Mouse (Mus musculus) C2C12 (cell line): ENCODE measurements around the gene Fndc1. TPM values are rescaled to one million over a fixed set of nuclear protein-coding genes. Genes with fewer than 3 reads are reported as not detected.
A peak's percentile ranks its signal among the peaks of the same experiment; 100 is the strongest.

Source experiments
- H3K27me3 ChIP-seq: one replicate; pipeline ENCODE4 v1.6.1; 2011; ENCODE audit not compliant: control insufficient read depth, insufficient read depth, insufficient read length
- H3K36me3 ChIP-seq: one replicate; pipeline ENCODE4 v1.6.1; 2011; ENCODE audit not compliant: control insufficient read depth, insufficient read depth
- H3K4me3 ChIP-seq: one replicate; pipeline ENCODE4 v1.5.1; 2011; ENCODE audit warnings: mild to moderate bottlenecking, control low read depth; ENCODE audit not compliant: poor library complexity, insufficient read depth, severe bottlenecking
- H3K79me2 ChIP-seq: one replicate; pipeline ENCODE4 v1.6.1; 2011; ENCODE audit not compliant: control insufficient read depth, insufficient read depth
- H3K79me3 ChIP-seq: one replicate; pipeline ENCODE4 v1.6.1; 2011; ENCODE audit warnings: low read depth, control low read depth
- H3ac ChIP-seq: one replicate; pipeline ENCODE3; 2011; ENCODE audit warnings: low read depth; ENCODE audit not compliant: control insufficient read depth, insufficient read length
- CEBPB ChIP-seq: IDR thresholded peaks from one replicate; pipeline ENCODE4 v1.6.1; 2011; ENCODE audit warnings: low read depth, mild to moderate bottlenecking, control low read depth, moderate library complexity
- CTCF ChIP-seq: IDR thresholded peaks from one replicate; pipeline ENCODE4 v1.5.1; 2011; ENCODE audit not compliant: control insufficient read depth, insufficient read depth, insufficient read length
- FOSL1 ChIP-seq: IDR thresholded peaks from one replicate; pipeline ENCODE4 v1.8.0; 2011; ENCODE audit warnings: mild to moderate bottlenecking, low read length; ENCODE audit not compliant: poor library complexity, insufficient read depth, severe bottlenecking
- MAX ChIP-seq: IDR thresholded peaks from one replicate; pipeline ENCODE4 v1.6.1; 2011; ENCODE audit warnings: mild to moderate bottlenecking, control low read depth
- MYOD1 ChIP-seq: IDR thresholded peaks from one replicate; pipeline ENCODE4 v1.6.1; 2011; ENCODE audit warnings: low read depth; ENCODE audit not compliant: control insufficient read depth, insufficient read length
- MYOG ChIP-seq: IDR thresholded peaks from one replicate; pipeline ENCODE4 v1.6.1; 2011; ENCODE audit not compliant: control insufficient read depth, insufficient read length; ENCODE audit errors: extremely low read depth
- USF1 ChIP-seq: IDR thresholded peaks from one replicate; pipeline ENCODE4 v1.6.1; 2011; ENCODE audit warnings: low read depth, mild to moderate bottlenecking, control low read depth, moderate library complexity
- long read RNA-seq, 2 experiments: library from polyadenylated mRNA; unstranded; transcript quantifications; one replicate each; pipeline ENCODE4 v2.0.0; 2019 to 2020
- polyA plus RNA-seq: library from polyadenylated mRNA; unstranded; fragments of >200 nt; fragmentation: generic; extraction: Trizol; gene quantifications from one replicate; pipeline ENCODE4 v1.2.1, GENCODE M21; 2012; ENCODE audit warnings: missing spikeins

Gene Fndc1
- 0.53 TPM for polyA plus RNA-seq
- long read RNA-seq, experiment 1, partial matches to known transcripts, result 3 of 3 reads
- long read RNA-seq, experiment 1, other reads (novel, unspliced or antisense), result 0 of 3 reads
- long read RNA-seq, experiment 2, result 0 reads

- Histone ChIP-seq H3K79me3 (no peaks in the 10 kb centered on the region), H3K36me3 (no peaks in the 10 kb centered on the region), H3K79me2 (no peaks in the 10 kb centered on the region), H3K4me3 (no peak within 1 kb of the TSS), H3ac (no peak within 1 kb of the TSS), H3K27me3 (peaks cover 32% of the 10 kb centered on the region)
- peak; percentile 78 for TF ChIP-seq CTCF
- TF ChIP-seq CEBPB, result no peak
Observed at GRCm38 (mm10) chr17:7826819-7827515, at the start of gene Fndc1. TSS of gene Fndc1 (minus strand) at chr17:7827302.

GRCm38 (mm10) chr17:7876541-7876940, 49.4 kb upstream of the Fndc1 start:
- Histone ChIP-seq H3K79me3 (no peaks in the 10 kb centered on the region), H3K27me3 (no peaks in the 10 kb centered on the region), H3ac (no peak overlapping the region), H3K36me3 (no peaks in the 10 kb centered on the region), H3K4me3 (no peak overlapping the region), H3K79me2 (no peaks in the 10 kb centered on the region)
- TF ChIP-seq CEBPB (no peak), FOSL1 (no peak), MAX (no peak), MYOD1 (no peak), CTCF (no peak), MYOG (no peak), USF1 (no peak)

- Histone ChIP-seq H3K79me2 (no peaks in the 10 kb centered on the region), H3K36me3 (no peaks in the 10 kb centered on the region)
Observed at GRCm38 (mm10) chr17:7875941-7876461, 48.9 kb upstream of the Fndc1 start.

GRCm38 (mm10) chr17:7874776-7875531, 47.9 kb upstream of the Fndc1 start:
- H3ac ChIP-seq, result no peak overlapping the region
- H3K27me3 ChIP-seq, result peaks cover 6% of the 10 kb centered on the region
- TF ChIP-seq MAX, result no peak
- TF ChIP-seq MYOG, result no peak
- TF ChIP-seq MYOD1, result no peak
- no peak for TF ChIP-seq USF1
- no peak for TF ChIP-seq CTCF
- no peak for TF ChIP-seq CEBPB
- H3K4me3 ChIP-seq, result no peak overlapping the region
- H3K79me2 ChIP-seq, result no peaks in the 10 kb centered on the region
- H3K36me3 ChIP-seq, result no peaks in the 10 kb centered on the region
- H3K79me3 ChIP-seq, result no peaks in the 10 kb centered on the region

More at GRCm38 (mm10) chr17:7875941-7876461, 48.9 kb upstream of the Fndc1 start:
- Histone ChIP-seq H3ac (no peak overlapping the region), H3K79me3 (no peaks in the 10 kb centered on the region), H3K27me3 (no peaks in the 10 kb centered on the region), H3K4me3 (no peak overlapping the region)
- TF ChIP-seq FOSL1 (no peak), CEBPB (no peak), MAX (no peak), CTCF (no peak), USF1 (no peak), MYOG (no peak), MYOD1 (no peak)

- no peak overlapping the region for H3ac ChIP-seq
- H3K79me2 ChIP-seq, result no peaks in the 10 kb centered on the region
- no peak overlapping the region for H3K4me3 ChIP-seq
- no peaks in the 10 kb centered on the region for H3K79me3 ChIP-seq
- H3K36me3 ChIP-seq, result no peaks in the 10 kb centered on the region
- TF ChIP-seq MYOG (no peak), FOSL1 (no peak), USF1 (no peak), CEBPB (no peak), MYOD1 (no peak), CTCF (no peak), MAX (no peak)
- H3K27me3 ChIP-seq, result peaks cover 6% of the 10 kb centered on the region
Observed at GRCm38 (mm10) chr17:7873382-7873781, 46.3 kb upstream of the Fndc1 start.
